Mouse (Mus musculus) small intestine, adult 2 months (tissue): ENCODE data around the gene Pip4k2a.

Source experiments
- CTCF ChIP-seq: fragments of 200-500 bp; IDR thresholded peaks from 2 replicates; pipeline ENCODE4 v1.5.1; 2012; ENCODE audit warnings: low read depth, mild to moderate bottlenecking, control low read depth, inconsistent platforms, low read length, moderate library complexity, mixed read lengths; ENCODE audit not compliant: insufficient replicate concordance, insufficient read length; ENCODE audit errors: extremely low read depth
- POLR2A ChIP-seq: fragments of 200-500 bp; IDR thresholded peaks from 2 replicates; pipeline ENCODE4 v1.6.1; 2012; ENCODE audit warnings: low read depth, mild to moderate bottlenecking, control low read depth, inconsistent platforms, low read length, moderate library complexity

- TF ChIP-seq POLR2A (no peak), CTCF (no peak)
Observed at GRCm38 (mm10) chr2:18971564-18971963, 26.4 kb downstream of the Pip4k2a start.
